Mouse (Mus musculus) embryonic facial prominence, embryonic 11.5 days (tissue): ENCODE measurements at regions not wholly inside any gene's neighbourhood (a gene's known extent, or its start where the extent isn't known, plus 50 kb on each side); places are given as distances from the start of the nearest gene placed in this dataset.

ENCODE experiments used
- ATAC-seq: fragments of 200-750 bp; cut with Nextera tagmentation; replicated peaks from 2 replicates; pipeline ENCODE4 v1.8.0; 2017; ENCODE audit warnings: low read depth; ENCODE audit not compliant: insufficient number of reproducible peaks, low FRiP score, low TSS enrichment
- DNase-seq: peaks from one replicate; pipeline ENCODE4 v3.0.0-alpha.2; 2015; ENCODE audit warnings: low spot score
- H3K27ac ChIP-seq: fragments of 300-500 bp; sonication (generic); replicated peaks from 2 replicates; pipeline ENCODE4 v1.5.1; 2014; ENCODE audit warnings: mild to moderate bottlenecking, low read depth, low read length, control low read depth
- H3K27me3 ChIP-seq: fragments of 300-500 bp; sonication (generic); 2 replicates; pipeline ENCODE4 v1.6.1; 2014; ENCODE audit warnings: mild to moderate bottlenecking, low read length, moderate library complexity, mixed read lengths; ENCODE audit not compliant: control insufficient read depth, insufficient read depth
- H3K36me3 ChIP-seq: fragments of 300-500 bp; sonication (generic); replicated peaks from 2 replicates; pipeline ENCODE4 v1.6.1; 2014; ENCODE audit warnings: low read depth, mild to moderate bottlenecking, low read length, moderate library complexity, mixed read lengths; ENCODE audit not compliant: control insufficient read depth, insufficient read depth
- H3K4me1 ChIP-seq: fragments of 300-500 bp; sonication (generic); 2 replicates; pipeline ENCODE4 v1.6.1; 2014; ENCODE audit warnings: low read length, mixed read lengths; ENCODE audit not compliant: control insufficient read depth, insufficient read depth
- H3K4me2 ChIP-seq: fragments of 300-500 bp; sonication (generic); 2 replicates; pipeline ENCODE4 v1.6.1; 2014; ENCODE audit warnings: low read depth, mild to moderate bottlenecking, control low read depth, low read length, moderate library complexity
- H3K4me3 ChIP-seq: fragments of 300-500 bp; sonication (generic); 2 replicates; pipeline ENCODE4 v1.5.1; 2014; ENCODE audit warnings: low read depth, low read length, control low read depth
- H3K9ac ChIP-seq: fragments of 300-500 bp; sonication (generic); replicated peaks from 2 replicates; pipeline ENCODE4 v1.6.1; 2014; ENCODE audit warnings: mild to moderate bottlenecking, control low read depth, low read length
- H3K9me3 ChIP-seq: fragments of 300-500 bp; sonication (generic); replicated peaks from 2 replicates; pipeline ENCODE4 v1.6.1; 2016; ENCODE audit warnings: mild to moderate bottlenecking, low read length, inconsistent platforms, mixed read lengths; ENCODE audit not compliant: control insufficient read depth
- WGBS: fragments of 180-500 bp; shearing (Covaris S2); extraction: QIAGEN DNeasy Blood & Tissue Kit; methylation state at CpG from one replicate; pipeline ENCODE4 v1.1.7; 2014; 5-methylcytosine and 5-hydroxymethylcytosine counted together

DNA sequence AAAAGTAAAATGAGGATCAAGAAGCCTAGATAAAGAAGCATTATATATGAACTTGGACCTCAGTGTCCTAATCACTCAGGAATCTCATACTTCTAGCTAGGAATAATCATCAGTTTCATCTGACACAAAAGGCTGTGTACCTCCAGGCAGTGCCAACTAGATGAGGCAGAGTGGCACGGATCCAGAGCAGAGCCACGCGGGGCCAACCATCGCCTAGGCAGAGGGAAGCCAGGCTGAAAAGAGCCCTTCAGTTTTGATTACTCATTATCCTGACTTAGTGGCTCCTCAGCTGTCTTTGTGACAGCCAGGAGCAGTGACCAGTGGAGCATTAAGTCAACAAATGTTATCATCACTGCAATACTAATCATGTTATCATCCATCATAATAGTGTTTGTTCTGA lies 557.9 kb upstream of the Rps6ka3 start:
- Histone ChIP-seq H3K9me3 (no peaks in the 10 kb centered on the region), H3K27ac (no peak overlapping the region), H3K4me2 (no peak overlapping the region), H3K4me1 (no peaks in the 10 kb centered on the region), H3K4me3 (no peak overlapping the region), H3K27me3 (no peaks in the 10 kb centered on the region), H3K36me3 (no peaks in the 10 kb centered on the region), H3K9ac (no peak overlapping the region)
- no peak for DNase-seq
- 83% methylated on average over 4 of the region's 4 CpGs for WGBS
- no peak for ATAC-seq

DNA sequence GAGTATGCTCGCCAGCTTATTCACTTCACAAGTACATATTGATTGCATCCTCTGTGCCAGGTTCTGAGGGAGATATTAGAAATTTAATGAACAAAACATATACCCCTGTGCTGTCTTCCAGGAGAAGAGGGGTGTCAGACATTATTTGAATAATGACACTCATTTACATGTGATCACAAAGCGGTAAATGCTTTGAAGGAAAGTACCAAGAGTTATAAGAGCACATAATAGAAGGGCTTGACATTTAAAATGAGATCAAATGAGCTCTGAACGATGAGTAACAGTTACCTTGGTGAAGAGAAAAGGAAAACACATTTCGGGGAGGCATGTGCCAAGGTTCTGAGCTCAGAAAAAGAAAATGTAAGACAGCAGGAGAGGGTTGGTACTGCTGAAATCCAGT lies 553.9 kb upstream of the Rps6ka3 start:
- Histone ChIP-seq H3K4me3 (no peak overlapping the region), H3K36me3 (no peaks in the 10 kb centered on the region), H3K27ac (no peak overlapping the region), H3K4me2 (no peak overlapping the region), H3K27me3 (no peaks in the 10 kb centered on the region), H3K9me3 (no peaks in the 10 kb centered on the region), H3K4me1 (no peaks in the 10 kb centered on the region), H3K9ac (no peak overlapping the region)
- WGBS = 66% methylated on average over 4 of the region's 4 CpGs
- no peak for ATAC-seq
- no peak for DNase-seq

GRCm38 (mm10) chrX:158694191-158694590 lies 515.9 kb upstream of the Rps6ka3 start:
- no peaks in the 10 kb centered on the region for H3K27me3 ChIP-seq
- 86% methylated on average over 1 of the region's 1 CpGs for WGBS

GRCm38 (mm10) chrX:158703411-158703810 lies 506.7 kb upstream of the Rps6ka3 start:
- Histone ChIP-seq H3K4me2 (no peak overlapping the region), H3K4me3 (no peak overlapping the region), H3K36me3 (no peaks in the 10 kb centered on the region), H3K9ac (no peak overlapping the region), H3K9me3 (no peaks in the 10 kb centered on the region), H3K27ac (no peak overlapping the region), H3K4me1 (no peaks in the 10 kb centered on the region), H3K27me3 (no peaks in the 10 kb centered on the region)
- DNase-seq (peak; percentile 53), ATAC-seq (no peak)
- WGBS = 30% methylated on average over 3 of the region's 3 CpGs

More at GRCm38 (mm10) chrX:158694191-158694590, 515.9 kb upstream of the Rps6ka3 start:
- Histone ChIP-seq H3K4me2 (no peak overlapping the region), H3K4me3 (no peak overlapping the region), H3K36me3 (no peaks in the 10 kb centered on the region), H3K9ac (no peak overlapping the region), H3K9me3 (no peaks in the 10 kb centered on the region), H3K4me1 (no peaks in the 10 kb centered on the region), H3K27ac (no peak overlapping the region)
- ATAC-seq (no peak), DNase-seq (no peak)

GRCm38 (mm10) chrX:158709811-158710210 lies 500.3 kb upstream of the Rps6ka3 start:
- no peak overlapping the region for H3K27ac ChIP-seq
- no peak overlapping the region for H3K4me3 ChIP-seq
- no peaks in the 10 kb centered on the region for H3K36me3 ChIP-seq
- no peak overlapping the region for H3K4me2 ChIP-seq
- H3K9me3 ChIP-seq = no peaks in the 10 kb centered on the region
- H3K27me3 ChIP-seq = no peaks in the 10 kb centered on the region
- 63% methylated on average over 3 of the region's 3 CpGs for WGBS
- H3K4me1 ChIP-seq = no peaks in the 10 kb centered on the region
- DNase-seq (no peak), ATAC-seq (no peak)
- H3K9ac ChIP-seq = no peak overlapping the region

- no peaks in the 10 kb centered on the region for H3K27me3 ChIP-seq
- WGBS = 77% methylated on average over 3 of the region's 3 CpGs
- H3K36me3 ChIP-seq = no peaks in the 10 kb centered on the region
- H3K27ac ChIP-seq = no peak overlapping the region
- DNase-seq (peak; percentile 3), ATAC-seq (no peak)
- no peak overlapping the region for H3K4me3 ChIP-seq
- no peaks in the 10 kb centered on the region for H3K4me1 ChIP-seq
- no peaks in the 10 kb centered on the region for H3K9me3 ChIP-seq
- no peak overlapping the region for H3K4me2 ChIP-seq
- H3K9ac ChIP-seq = no peak overlapping the region
These were observed 465.4 kb upstream of the Rps6ka3 start for GRCm38 (mm10) chrX:158744738-158745137.

DNA sequence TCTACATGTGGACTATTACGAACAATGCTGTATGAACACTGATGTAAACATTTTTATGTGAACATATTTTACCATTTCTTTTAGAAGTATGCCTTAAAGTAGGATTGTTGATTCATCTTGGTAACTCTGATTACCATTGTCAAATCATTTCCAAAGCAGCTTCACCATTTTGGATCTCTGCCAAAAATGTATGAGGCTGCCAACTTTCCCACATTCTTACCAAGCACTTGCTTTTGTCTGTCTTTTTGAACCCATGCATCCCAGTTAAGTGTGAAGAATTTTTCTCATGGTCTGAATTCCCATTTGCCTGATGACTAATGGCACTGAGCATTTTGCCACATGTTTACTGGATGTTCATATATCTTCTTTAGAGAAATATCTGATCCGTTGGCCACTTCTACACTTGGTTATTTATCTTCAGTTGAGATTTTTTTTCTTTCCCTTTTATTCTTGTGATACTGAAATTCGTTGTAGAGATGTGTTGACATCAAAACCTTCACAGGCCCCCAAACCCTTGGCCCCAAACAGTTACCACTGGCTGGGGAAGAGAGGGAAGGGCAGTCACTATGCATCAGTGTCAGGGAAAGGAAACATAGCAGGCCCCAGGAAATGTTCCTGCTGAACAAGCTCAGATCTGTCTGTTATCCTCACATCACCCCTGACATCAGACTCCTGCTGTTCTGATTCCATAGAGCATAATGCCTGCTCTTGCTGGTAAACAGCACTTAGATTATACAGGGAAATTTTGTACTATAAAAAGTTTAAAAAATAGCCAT lies 464.2 kb upstream of the Rps6ka3 start:
- 76% methylated on average over 3 of the region's 3 CpGs for WGBS
- H3K36me3 ChIP-seq = no peaks in the 10 kb centered on the region
- ATAC-seq = no peak

More for the DNA sequence above, 464.2 kb upstream of the Rps6ka3 start:
- no peak overlapping the region for H3K27ac ChIP-seq
- no peak overlapping the region for H3K4me3 ChIP-seq
- H3K27me3 ChIP-seq = no peaks in the 10 kb centered on the region
- H3K4me1 ChIP-seq = no peaks in the 10 kb centered on the region
- no peak overlapping the region for H3K9ac ChIP-seq
- H3K9me3 ChIP-seq = no peaks in the 10 kb centered on the region
- DNase-seq = no peak
- H3K4me2 ChIP-seq = no peak overlapping the region
